ENCODE assay signal across 12 mouse cellular contexts in genomic region chr8:121118634-121119420, GRCm38 (mm10). TPM values are rescaled to one million over a fixed set of nuclear protein-coding genes. Genes with fewer than 3 reads are reported as not detected.
DNase-seq lines count a peak whose midpoint lies in the region; ATAC-seq and TF ChIP-seq lines count a peak whose summit lies in the region.
"Had no signal": no experiment of that assay in that cellular context is flagged by ENCODE, and none has a peak within 500 bp of the region (broad histone marks: within the 10 kb centered on the region; RNA-seq: fewer than 3 reads in every experiment).

No protein-coding gene starts in this region.

- H3K9me3 ChIP-seq in heart, embryonic 11.5 days (replicated peaks; ENCODE audit: control insufficient read depth, low read length), result no peaks in the 10 kb centered on the region
- H3K9me3 ChIP-seq in lung, embryonic 16.5 days (ENCODE audit: control insufficient read depth, low read length), result no peaks in the 10 kb centered on the region
- no peaks in the 10 kb centered on the region for H3K9me3 ChIP-seq in hindbrain, embryonic 11.5 days (ENCODE audit: control insufficient read depth, low read length)
- no peaks in the 10 kb centered on the region for H3K9me3 ChIP-seq in neural tube, embryonic 12.5 days

- H3K27me3 ChIP-seq in heart, embryonic 11.5 days (ENCODE audit: control insufficient read depth, insufficient read depth, low read length), result peaks cover 81% of the 10 kb centered on the region
- H3K27me3 ChIP-seq in lung, embryonic 16.5 days (ENCODE audit: control insufficient read depth, insufficient read depth, low read depth, low read length), result peaks cover 94% of the 10 kb centered on the region
- peaks cover 98% of the 10 kb centered on the region for H3K27me3 ChIP-seq in hindbrain, embryonic 11.5 days (ENCODE audit: control insufficient read depth, insufficient read depth, low read length)
- peaks cover 98% of the 10 kb centered on the region for H3K27me3 ChIP-seq in neural tube, embryonic 12.5 days (replicated peaks)

- H3K36me3 ChIP-seq in heart, embryonic 11.5 days (ENCODE audit: control insufficient read depth, insufficient read depth, low read length), result no peaks in the 10 kb centered on the region
- H3K36me3 ChIP-seq in lung, embryonic 16.5 days (ENCODE audit: control insufficient read depth, insufficient read depth, low read length), result no peaks in the 10 kb centered on the region
- H3K36me3 ChIP-seq in hindbrain, embryonic 11.5 days (ENCODE audit: control insufficient read depth, insufficient read depth, low read length), result no peaks in the 10 kb centered on the region
- no peaks in the 10 kb centered on the region for H3K36me3 ChIP-seq in neural tube, embryonic 12.5 days

- no peak for DNase-seq in heart, adult 8-10 months (ENCODE audit: low spot score)
- DNase-seq in lung, postnatal 14 days, result no peak
- peak; percentile 62 for DNase-seq in hindbrain, embryonic 11.5 days (ENCODE audit: low spot score)
- DNase-seq in layer of hippocampus, adult 2 months (ENCODE audit: low spot score in 2 of 2), result no peak
- DNase-seq: thymus, postnatal 4 days had no signal

- peak overlapping the region; percentile 97 for H3K27ac ChIP-seq in heart, embryonic 11.5 days (ENCODE audit: low read depth, low read length)
- no peak overlapping the region for H3K27ac ChIP-seq in lung, embryonic 16.5 days (ENCODE audit: low read length)
- no peak overlapping the region for H3K27ac ChIP-seq in hindbrain, embryonic 11.5 days (ENCODE audit: low read depth, low read length)
- no peak overlapping the region for H3K27ac ChIP-seq in neural tube, embryonic 12.5 days
- H3K27ac ChIP-seq in layer of hippocampus, adult 2 months, result no peak overlapping the region

- peak overlapping the region; percentile 86 for H3K9ac ChIP-seq in heart, embryonic 11.5 days (ENCODE audit: low read depth, low read length)
- H3K9ac ChIP-seq in lung, embryonic 16.5 days (ENCODE audit: low read length), result no peak overlapping the region
- H3K9ac ChIP-seq in hindbrain, embryonic 11.5 days (ENCODE audit: low read depth, low read length), result no peak overlapping the region
- 0 out of 2 replicates have a peak overlapping the region, but pooled peaks have one; percentile 58 for H3K9ac ChIP-seq in neural tube, embryonic 12.5 days

- ATAC-seq in heart, embryonic 11.5 days (replicated peaks; ENCODE audit: insufficient number of reproducible peaks, low FRiP score, low TSS enrichment), result no peak
- no peak for ATAC-seq in lung, embryonic 16.5 days (ENCODE audit: low read depth)
- no peak for ATAC-seq in hindbrain, embryonic 11.5 days (ENCODE audit: low FRiP score)
- ATAC-seq in neural tube, embryonic 12.5 days (ENCODE audit: low FRiP score, low read depth), result no peak
- no peak for ATAC-seq in erythroid progenitor cell, adult 5-6 weeks (replicated peaks; ENCODE audit: low FRiP score, poor library complexity, severe bottlenecking)
- ATAC-seq: inflammation-experienced regulatory T-cells, adult 6 months had no signal

- WGBS in heart, embryonic 11.5 days (ENCODE audit: insufficient replicate concordance), result 3% methylated on average over 18 of the region's 18 CpGs
- WGBS in lung, embryonic 16.5 days, result 16% methylated on average over 18 of the region's 18 CpGs
- 2% methylated on average over 18 of the region's 18 CpGs for WGBS in hindbrain, embryonic 11.5 days
- WGBS in neural tube, embryonic 12.5 days, result 2% methylated on average over 18 of the region's 18 CpGs

- no peak for TF ChIP-seq CTCF in layer of hippocampus, adult 2 months (conservative IDR thresholded peaks at IDR 0.05)

- peaks cover 9% of the 10 kb centered on the region for H3K4me1 ChIP-seq in heart, embryonic 11.5 days (ENCODE audit: control insufficient read depth, insufficient read depth, low read length)
- H3K4me1 ChIP-seq in lung, embryonic 16.5 days (replicated peaks; ENCODE audit: control insufficient read depth, insufficient read depth, low read length), result peaks cover 13% of the 10 kb centered on the region
- peaks cover 8% of the 10 kb centered on the region; the same call in 1 of the 2 replicates for H3K4me1 ChIP-seq in hindbrain, embryonic 11.5 days (replicated peaks; ENCODE audit: control insufficient read depth, insufficient read depth, low read length)
- H3K4me1 ChIP-seq in neural tube, embryonic 12.5 days, result peaks cover 16% of the 10 kb centered on the region

- peak overlapping the region; percentile 91 for H3K4me2 ChIP-seq in heart, embryonic 11.5 days
- no peak overlapping the region for H3K4me2 ChIP-seq in lung, embryonic 16.5 days (ENCODE audit: low read depth, low read length)
- H3K4me2 ChIP-seq in hindbrain, embryonic 11.5 days (replicated peaks; ENCODE audit: low read depth, low read length), result no peak overlapping the region
- peak overlapping the region; percentile 38; the same call in 1 of the 2 replicates for H3K4me2 ChIP-seq in neural tube, embryonic 12.5 days (replicated peaks)

- H3K4me3 ChIP-seq in heart, embryonic 11.5 days (ENCODE audit: low read depth, low read length), result peak overlapping the region; percentile 75
- H3K4me3 ChIP-seq in lung, embryonic 16.5 days (ENCODE audit: low read length), result peak overlapping the region; percentile 61
- peak overlapping the region; percentile 24 for H3K4me3 ChIP-seq in hindbrain, embryonic 11.5 days (ENCODE audit: low read depth, low read length)
- peak overlapping the region; percentile 32 for H3K4me3 ChIP-seq in neural tube, embryonic 12.5 days
- H3K4me3 ChIP-seq in layer of hippocampus, adult 2 months, result no peak overlapping the region

RNA-seq across cellular contexts. Expression of gene Foxc2, which starts 2.9 kb away (rescaled TPM):
- polyA plus RNA-seq in heart, embryonic 11.5 days (2014; fragmentation: Nextera tagmentation; extraction: Ambion mirVana), result 12.7 and 14.1 TPM in 2 replicates
- 1 to 10 TPM; 1.4 to 2.2 (median 1.6) TPM for total RNA-seq in heart, adult 8-10 months (2022)
- polyA plus RNA-seq in lung, embryonic 16.5 days (2015; fragmentation: Nextera tagmentation; extraction: Ambion mirVana), result 0.58 and 0.62 TPM in 2 replicates
- polyA plus RNA-seq in hindbrain, embryonic 11.5 days (2014; fragmentation: Nextera tagmentation; extraction: Ambion mirVana), result 6.8 and 8.0 TPM in 2 replicates
- polyA plus RNA-seq in neural tube, embryonic 12.5 days (2016; fragmentation: Nextera tagmentation; extraction: Ambion mirVana), result 17.0 and 20.9 TPM in 2 replicates
- 1 to 10 TPM; 1.0 to 1.1 TPM for total RNA-seq in layer of hippocampus, adult 2 months (2021)
- total RNA-seq in erythroid progenitor cell, adult 5-6 weeks (2015; ENCODE audit: low replicate concordance), result not detected in 2 replicates
- total RNA-seq in erythroid progenitor cell, adult 5-6 weeks (2017; ENCODE audit: low replicate concordance), result not detected in 2 replicates
- total RNA-seq: CH12.LX; liver, adult 2 months had no signal
- polyA plus RNA-seq: inflammation-experienced regulatory T-cells, adult 6 months had no signal

RNA-seq across cellular contexts. Expression of gene Foxl1, which starts 8.9 kb away (rescaled TPM):
- 0.69 and 1.2 TPM in 2 replicates for polyA plus RNA-seq in heart, embryonic 11.5 days (2014; fragmentation: Nextera tagmentation; extraction: Ambion mirVana)
- total RNA-seq in heart, adult 8-10 months (2022), result under 1 TPM in 3 of 4 experiments, not detected in 1; 0.08 to 0.26 (median 0.09) TPM
- polyA plus RNA-seq in lung, embryonic 16.5 days (2015; fragmentation: Nextera tagmentation; extraction: Ambion mirVana), result 3.1 and 3.3 TPM in 2 replicates
- 0.73 and 1.9 TPM in 2 replicates for polyA plus RNA-seq in hindbrain, embryonic 11.5 days (2014; fragmentation: Nextera tagmentation; extraction: Ambion mirVana)
- polyA plus RNA-seq in neural tube, embryonic 12.5 days (2016; fragmentation: Nextera tagmentation; extraction: Ambion mirVana), result 1.1 and 1.6 TPM in 2 replicates
- under 1 TPM in 1 of 2 experiments, not detected in 1; 0.13 TPM for total RNA-seq in layer of hippocampus, adult 2 months (2021)
- total RNA-seq in erythroid progenitor cell, adult 5-6 weeks (2015; ENCODE audit: low replicate concordance), result not detected in 2 replicates
- total RNA-seq in erythroid progenitor cell, adult 5-6 weeks (2017; ENCODE audit: low replicate concordance), result not detected in 2 replicates
- total RNA-seq: liver, adult 2 months had no signal
- polyA plus RNA-seq: inflammation-experienced regulatory T-cells, adult 6 months; liver, adult 2 months had no signal

RNA-seq across cellular contexts. Expression of gene Mthfsd, which starts 10.6 kb away (rescaled TPM):
- 45.1 and 46.2 TPM in 2 replicates for polyA plus RNA-seq in heart, embryonic 11.5 days (2014; fragmentation: Nextera tagmentation; extraction: Ambion mirVana)
- 10 to 100 TPM; 15.3 to 17.1 (median 15.6) TPM for total RNA-seq in heart, adult 8-10 months (2022)
- polyA plus RNA-seq in lung, embryonic 16.5 days (2015; fragmentation: Nextera tagmentation; extraction: Ambion mirVana), result 50.6 and 59.2 TPM in 2 replicates
- polyA plus RNA-seq in hindbrain, embryonic 11.5 days (2014; fragmentation: Nextera tagmentation; extraction: Ambion mirVana), result 53.5 and 56.1 TPM in 2 replicates
- polyA plus RNA-seq in neural tube, embryonic 12.5 days (2016; fragmentation: Nextera tagmentation; extraction: Ambion mirVana), result 67.3 and 70.0 TPM in 2 replicates
- 10 to 100 TPM; 38.8 to 46.1 TPM for total RNA-seq in layer of hippocampus, adult 2 months (2021)
- 2.9 and 6.7 TPM in 2 replicates for total RNA-seq in erythroid progenitor cell, adult 5-6 weeks (2015; ENCODE audit: low replicate concordance)
- 6.4 TPM in 2 replicates for total RNA-seq in erythroid progenitor cell, adult 5-6 weeks (2017; ENCODE audit: low replicate concordance)

RNA-seq across cellular contexts. Expression of gene Foxf1, which starts 34.6 kb away (rescaled TPM):
- polyA plus RNA-seq in heart, embryonic 11.5 days (2014; fragmentation: Nextera tagmentation; extraction: Ambion mirVana), result 3.1 and 9.0 TPM in 2 replicates
- total RNA-seq in heart, adult 8-10 months (2022), result under 1 TPM in 3 of 4 experiments, not detected in 1; 0.19 to 0.34 (median 0.33) TPM
- 126 and 138 TPM in 2 replicates for polyA plus RNA-seq in lung, embryonic 16.5 days (2015; fragmentation: Nextera tagmentation; extraction: Ambion mirVana)
- 2.1 and 2.3 TPM in 2 replicates for polyA plus RNA-seq in hindbrain, embryonic 11.5 days (2014; fragmentation: Nextera tagmentation; extraction: Ambion mirVana)
- 4.2 and 5.5 TPM in 2 replicates for polyA plus RNA-seq in neural tube, embryonic 12.5 days (2016; fragmentation: Nextera tagmentation; extraction: Ambion mirVana)
- total RNA-seq in layer of hippocampus, adult 2 months (2021), result under 1 TPM; 0.49 to 0.71 TPM
- not detected in 2 replicates for total RNA-seq in erythroid progenitor cell, adult 5-6 weeks (2015; ENCODE audit: low replicate concordance)
- total RNA-seq in erythroid progenitor cell, adult 5-6 weeks (2017; ENCODE audit: low replicate concordance), result not detected in 2 replicates
- total RNA-seq: CH12.LX had no signal

Comparison
In these comparisons a context has a peak if more than half of its experiments do, and no peak if none do; other contexts are left out.
1. H3K4me2 ChIP-seq: peak in heart, embryonic 11.5 days (single experiment) and neural tube, embryonic 12.5 days (single experiment); none in lung, embryonic 16.5 days (single experiment) and hindbrain, embryonic 11.5 days (single experiment).
2. H3K9ac ChIP-seq: peak in heart, embryonic 11.5 days (single experiment) and neural tube, embryonic 12.5 days (single experiment); none in lung, embryonic 16.5 days (single experiment) and hindbrain, embryonic 11.5 days (single experiment).